ENCODE assay signal across 9 mouse cellular contexts in genomic region chr5:142319268-142319667, GRCm38 (mm10).
DNase-seq lines count a peak whose midpoint lies in the region; ATAC-seq and TF ChIP-seq lines count a peak whose summit lies in the region.
"Had no signal": no experiment of that assay in that cellular context is flagged by ENCODE, and none has a peak within 500 bp of the region (broad histone marks: within the 10 kb centered on the region; RNA-seq: fewer than 3 reads in every experiment).

No protein-coding gene starts in this region.

- peak; percentile 92 for DNase-seq in heart, adult 11 months
- DNase-seq in heart, embryonic 10.5 days (ENCODE audit: low spot score) = no peak
- peak; percentile 85 to 86 for DNase-seq in cerebellum, postnatal 14 days
- peak; percentile 62 for DNase-seq in gastrocnemius, adult 2 months
- peak; percentile 66 to 79 for DNase-seq in left cerebral cortex, postnatal 14 days (ENCODE audit: low spot score in 2 of 2)
- DNase-seq in midbrain, embryonic 11.5 days (ENCODE audit: low spot score, missing footprints) = peak; percentile 97
- DNase-seq in spleen, postnatal 10 days (ENCODE audit: low spot score in 2 of 2) = peak; percentile 29 to 58

- H3K27me3 ChIP-seq in heart, embryonic 10.5 days (ENCODE audit: insufficient read depth, poor library complexity, severe bottlenecking) = no peaks in the 10 kb centered on the region
- H3K27me3 ChIP-seq in intestine, embryonic 16.5 days (replicated peaks; ENCODE audit: control insufficient read depth, insufficient read depth, low read length) = no peaks in the 10 kb centered on the region
- H3K27me3 ChIP-seq in midbrain, embryonic 11.5 days (ENCODE audit: control insufficient read depth, insufficient read depth, low read length) = no peaks in the 10 kb centered on the region

- H3K27ac ChIP-seq in heart, embryonic 10.5 days = no peak overlapping the region
- H3K27ac ChIP-seq in gastrocnemius, adult 2 months = no peak overlapping the region
- H3K27ac ChIP-seq in intestine, embryonic 16.5 days (ENCODE audit: low read length) = no peak overlapping the region
- no peak overlapping the region for H3K27ac ChIP-seq in midbrain, embryonic 11.5 days (ENCODE audit: low read depth, low read length)

- no peak overlapping the region for H3K4me3 ChIP-seq in heart, embryonic 10.5 days
- no peak overlapping the region for H3K4me3 ChIP-seq in gastrocnemius, adult 2 months
- H3K4me3 ChIP-seq in intestine, embryonic 16.5 days (ENCODE audit: low read length) = no peak overlapping the region
- H3K4me3 ChIP-seq in midbrain, embryonic 11.5 days (ENCODE audit: low read depth, low read length) = no peak overlapping the region

- intact Hi-C loops in gastrocnemius, adult 2 months (cut with DNase I) = loop anchor here (2.0 to 5.0 kb wide), 2 partner anchors 1078 to 1472 kb away; partner anchors contain the start of gene Sdk1
- intact Hi-C loops in left cerebral cortex, postnatal 14 days (cut with DNase I) = loop anchor here (5.0 to 10.0 kb wide), 4 partner anchors 234 to 1472 kb away; partner anchors contain the start of gene Sdk1

- peak; percentile 86 for TF ChIP-seq CTCF in gastrocnemius, adult 2 months (IDR thresholded peaks at IDR 0.05)

- H3K4me1 ChIP-seq in heart, embryonic 10.5 days = no peaks in the 10 kb centered on the region
- no peaks in the 10 kb centered on the region for H3K4me1 ChIP-seq in intestine, embryonic 16.5 days (ENCODE audit: control insufficient read depth, insufficient read depth, low read length)
- H3K4me1 ChIP-seq in midbrain, embryonic 11.5 days (ENCODE audit: control insufficient read depth, insufficient read depth, low read length) = no peaks in the 10 kb centered on the region

- whole genome bisulfite sequencing in heart, embryonic 10.5 days = 6% methylated on average over 7 of the region's 7 CpGs
- WGBS in intestine, embryonic 16.5 days = 5% methylated on average over 7 of the region's 7 CpGs
- WGBS in midbrain, embryonic 11.5 days = 7% methylated on average over 7 of the region's 7 CpGs

- no peaks in the 10 kb centered on the region for H3K9me3 ChIP-seq in heart, embryonic 10.5 days
- H3K9me3 ChIP-seq in intestine, embryonic 16.5 days (ENCODE audit: control insufficient read depth, low read length) = no peaks in the 10 kb centered on the region
- H3K9me3 ChIP-seq in midbrain, embryonic 11.5 days (ENCODE audit: control insufficient read depth, low read length) = no peaks in the 10 kb centered on the region

- no peak overlapping the region for H3K4me2 ChIP-seq in intestine, embryonic 16.5 days (ENCODE audit: low read depth, low read length)
- no peak overlapping the region for H3K4me2 ChIP-seq in midbrain, embryonic 11.5 days

- H3K36me3 ChIP-seq in heart, embryonic 10.5 days = no peaks in the 10 kb centered on the region
- no peaks in the 10 kb centered on the region for H3K36me3 ChIP-seq in intestine, embryonic 16.5 days (ENCODE audit: control insufficient read depth, insufficient read depth, low read length)
- H3K36me3 ChIP-seq in midbrain, embryonic 11.5 days (ENCODE audit: control insufficient read depth, insufficient read depth, low read length) = no peaks in the 10 kb centered on the region
- H3K36me3 ChIP-seq: G1E had no signal

- peak; percentile 59 for ATAC-seq in intestine, embryonic 16.5 days
- peak; percentile 77 for ATAC-seq in midbrain, embryonic 11.5 days (ENCODE audit: low FRiP score)

- H3K9ac ChIP-seq in intestine, embryonic 16.5 days (ENCODE audit: low read depth, low read length) = no peak overlapping the region
- no peak overlapping the region for H3K9ac ChIP-seq in midbrain, embryonic 11.5 days (ENCODE audit: low read length)
